Mouse (Mus musculus): ENCODE results near the gene Tmub1. TPM values are rescaled to one million over a fixed set of nuclear protein-coding genes. Genes with fewer than 3 reads are reported as not detected.
A peak's percentile ranks its signal among the peaks of the same experiment; 100 is the strongest.

The Tmub1 gene
- polyA plus RNA-seq, 1 experiment, result 2.8 TPM

GRCm38 (mm10) chr5:24427285-24427633 lies 20.4 kb downstream of the Tmub1 start:
- TF ChIP-seq GATA1 (IDR thresholded peaks at IDR 0.05; ENCODE audit: low read length), result no peak
- no peak for TF ChIP-seq TAL1 (IDR thresholded peaks at IDR 0.05; ENCODE audit: low read length)
- H3K4me3 ChIP-seq (replicated peaks), result no peak overlapping the region

GRCm38 (mm10) chr5:24426556-24427284 lies 20.9 kb downstream of the Tmub1 start:
- no peak for TF ChIP-seq TAL1 (IDR thresholded peaks at IDR 0.05; ENCODE audit: low read length)
- Histone ChIP-seq H3K36me3 (ENCODE audit: control insufficient read depth) (peaks cover 24% of the 10 kb centered on the region), H3K4me3 (replicated peaks) (peak overlapping the region; percentile 83), H3K4me1 (ENCODE audit: control insufficient read depth) (peaks cover 56% of the 10 kb centered on the region), H3K27me3 (ENCODE audit: control insufficient read depth) (peaks cover 26% of the 10 kb centered on the region), H3K9me3 (ENCODE audit: control insufficient read depth, low read length) (no peaks in the 10 kb centered on the region)

More at GRCm38 (mm10) chr5:24427285-24427633, 20.4 kb downstream of the Tmub1 start:
- Histone ChIP-seq H3K36me3 (ENCODE audit: control insufficient read depth) (peaks cover 30% of the 10 kb centered on the region), H3K9me3 (ENCODE audit: control insufficient read depth, low read length) (no peaks in the 10 kb centered on the region), H3K4me1 (ENCODE audit: control insufficient read depth) (peaks cover 56% of the 10 kb centered on the region), H3K27me3 (ENCODE audit: control insufficient read depth) (peaks cover 26% of the 10 kb centered on the region)

GRCm38 (mm10) chr5:24426037-24426432 lies 21.6 kb downstream of the Tmub1 start:
- peaks cover 17% of the 10 kb centered on the region for H3K36me3 ChIP-seq (ENCODE audit: control insufficient read depth)
- peak overlapping the region; percentile 83 for H3K4me3 ChIP-seq (replicated peaks)
- peaks cover 26% of the 10 kb centered on the region for H3K27me3 ChIP-seq (ENCODE audit: control insufficient read depth)
- no peaks in the 10 kb centered on the region for H3K9me3 ChIP-seq (ENCODE audit: control insufficient read depth, low read length)
- TF ChIP-seq TAL1 (IDR thresholded peaks at IDR 0.05; ENCODE audit: low read length) (no peak), GATA1 (IDR thresholded peaks at IDR 0.05; ENCODE audit: low read length) (no peak)
- H3K4me1 ChIP-seq (ENCODE audit: control insufficient read depth), result peaks cover 56% of the 10 kb centered on the region

GRCm38 (mm10) chr5:24425421-24426036 lies 22.1 kb downstream of the Tmub1 start:
- H3K36me3 ChIP-seq (ENCODE audit: control insufficient read depth), result peaks cover 12% of the 10 kb centered on the region
- TF ChIP-seq TAL1 (IDR thresholded peaks at IDR 0.05; ENCODE audit: low read length), result no peak
- TF ChIP-seq GATA1 (IDR thresholded peaks at IDR 0.05; ENCODE audit: low read length), result no peak
- H3K4me1 ChIP-seq (ENCODE audit: control insufficient read depth), result peaks cover 56% of the 10 kb centered on the region
- no peaks in the 10 kb centered on the region for H3K9me3 ChIP-seq (ENCODE audit: control insufficient read depth, low read length)
- peak overlapping the region; percentile 83 for H3K4me3 ChIP-seq (replicated peaks)
- peaks cover 26% of the 10 kb centered on the region for H3K27me3 ChIP-seq (ENCODE audit: control insufficient read depth)

- Histone ChIP-seq H3K4me3 (replicated peaks) (peak overlapping the region; percentile 83), H3K27me3 (ENCODE audit: control insufficient read depth) (peaks cover 26% of the 10 kb centered on the region), H3K9me3 (ENCODE audit: control insufficient read depth, low read length) (no peaks in the 10 kb centered on the region), H3K4me1 (ENCODE audit: control insufficient read depth) (peaks cover 56% of the 10 kb centered on the region), H3K36me3 (ENCODE audit: control insufficient read depth) (peaks cover 11% of the 10 kb centered on the region)
- TF ChIP-seq GATA1 (IDR thresholded peaks at IDR 0.05; ENCODE audit: low read length) (no peak), TAL1 (IDR thresholded peaks at IDR 0.05; ENCODE audit: low read length) (no peak)
Measured at GRCm38 (mm10) chr5:24424861-24425411, 22.7 kb downstream of the Tmub1 start.

GRCm38 (mm10) chr5:24424004-24424781 lies 23.5 kb downstream of the Tmub1 start:
- Histone ChIP-seq H3K4me3 (replicated peaks) (peak overlapping the region; percentile 83), H3K36me3 (ENCODE audit: control insufficient read depth) (peaks cover 11% of the 10 kb centered on the region), H3K4me1 (ENCODE audit: control insufficient read depth) (peaks cover 56% of the 10 kb centered on the region), H3K9me3 (ENCODE audit: control insufficient read depth, low read length) (no peaks in the 10 kb centered on the region), H3K27me3 (ENCODE audit: control insufficient read depth) (peaks cover 26% of the 10 kb centered on the region)
- TF ChIP-seq GATA1 (IDR thresholded peaks at IDR 0.05; ENCODE audit: low read length) (no peak), TAL1 (IDR thresholded peaks at IDR 0.05; ENCODE audit: low read length) (no peak)

- Histone ChIP-seq H3K27me3 (ENCODE audit: control insufficient read depth) (peaks cover 25% of the 10 kb centered on the region), H3K9me3 (ENCODE audit: control insufficient read depth, low read length) (no peaks in the 10 kb centered on the region), H3K4me3 (replicated peaks) (peak within 1 kb of the TSS; percentile 83), H3K36me3 (ENCODE audit: control insufficient read depth) (peaks cover 12% of the 10 kb centered on the region), H3K4me1 (ENCODE audit: control insufficient read depth) (peaks cover 55% of the 10 kb centered on the region)
- TF ChIP-seq GATA1 (IDR thresholded peaks at IDR 0.05; ENCODE audit: low read length), result no peak
Measured at GRCm38 (mm10) chr5:24423129-24424003, 24.3 kb downstream of the Tmub1 start, which contains the start of the genes Cdk5 and Slc4a2. Gene Cdk5 (minus strand): TSS chr5:24423530. Gene Slc4a2 (plus strand): TSS chr5:24423837.

- no peak overlapping the region for H3K4me3 ChIP-seq (replicated peaks)
- TF ChIP-seq TAL1 (IDR thresholded peaks at IDR 0.05; ENCODE audit: low read length) (no peak), GATA1 (IDR thresholded peaks at IDR 0.05; ENCODE audit: low read length) (no peak)
- H3K4me1 ChIP-seq (ENCODE audit: control insufficient read depth), result peaks cover 30% of the 10 kb centered on the region
- H3K27me3 ChIP-seq (ENCODE audit: control insufficient read depth), result peaks cover 3% of the 10 kb centered on the region; the same call in 1 of the 2 replicates
- H3K9me3 ChIP-seq (ENCODE audit: control insufficient read depth, low read length), result no peaks in the 10 kb centered on the region
- H3K36me3 ChIP-seq (ENCODE audit: control insufficient read depth), result peaks cover 12% of the 10 kb centered on the region
Measured at GRCm38 (mm10) chr5:24420381-24420780, 27.3 kb downstream of the Tmub1 start.
